Mouse (Mus musculus) forelimb bud, embryonic 11.5 days (tissue): ENCODE measurements at regions not wholly inside any gene's neighbourhood (a gene's known extent, or its start where the extent isn't known, plus 50 kb on each side); places are given as distances from the start of the nearest gene placed in this dataset.
"Not testable (repeated sequence)": the region's sequence is repeated elsewhere in the genome, so short reads cannot be mapped to it uniquely, and the experiment has no call there.

Source experiments
- DNase-seq: peaks from one replicate; pipeline ENCODE4 v3.0.0-alpha.2; 2012; ENCODE audit warnings: low read depth, low spot score

DNA sequence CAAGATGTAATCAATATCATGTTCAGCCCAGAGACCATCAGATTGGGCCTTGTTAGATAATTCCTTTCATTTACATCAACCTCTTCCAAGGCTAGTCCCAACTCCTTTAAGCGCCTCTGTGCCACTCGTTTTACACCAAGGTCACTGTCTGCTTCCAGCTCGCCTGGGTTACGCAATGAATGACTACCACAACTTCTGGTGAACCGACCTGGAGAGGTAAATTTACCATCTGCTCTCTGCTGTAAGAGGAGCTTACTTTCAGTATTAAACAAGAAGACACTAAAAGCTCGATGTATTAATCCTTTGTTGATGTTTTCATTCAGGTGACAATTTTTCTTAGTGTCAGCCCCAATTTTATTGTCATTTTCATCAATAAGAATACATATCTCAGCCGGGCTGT is 51.7 kb upstream of the Fam174b start:
- no peak for DNase-seq

DNA sequence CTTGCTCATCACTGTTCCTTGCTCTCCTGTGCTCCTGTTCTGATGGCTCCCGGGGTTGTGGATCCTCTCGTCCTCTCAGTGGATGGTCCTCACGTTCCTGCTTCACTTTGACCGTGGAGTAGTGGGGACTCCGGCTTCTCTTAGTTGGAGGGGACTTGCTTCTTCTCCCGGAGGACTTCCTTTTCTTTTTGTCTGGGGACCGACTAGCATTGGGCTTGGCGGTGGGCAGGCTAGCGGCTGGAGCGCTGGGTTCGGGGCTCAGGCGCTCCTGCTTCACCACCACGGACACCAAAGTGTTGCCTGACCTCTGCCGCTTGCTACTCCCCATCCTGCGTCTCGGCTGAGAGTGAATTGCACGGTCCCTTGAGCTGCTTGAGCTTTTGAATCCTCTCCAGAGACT is 53.9 kb upstream of the Fam174b start:
- DNase-seq: not testable (repeated sequence)

DNA sequence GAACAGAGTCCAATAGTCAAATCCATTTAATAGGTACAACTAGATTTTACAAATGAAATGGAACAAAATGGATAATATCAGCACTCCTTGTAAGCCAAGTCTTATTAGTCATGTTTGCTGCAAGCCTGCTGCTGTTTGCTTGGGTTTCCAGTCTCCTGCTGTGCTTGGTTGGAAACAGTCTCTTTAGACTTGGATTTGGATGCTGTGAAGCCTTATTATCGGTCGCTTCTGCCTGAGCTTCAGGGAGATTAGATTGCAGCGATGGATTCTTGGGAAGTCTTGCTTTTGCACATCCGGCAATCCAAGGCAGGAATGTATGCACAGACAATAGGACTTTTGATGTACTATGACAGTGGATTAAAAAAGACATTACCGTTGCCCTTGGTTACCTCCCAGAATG is 57.3 kb upstream of the Fam174b start:
- no peak for DNase-seq

DNA sequence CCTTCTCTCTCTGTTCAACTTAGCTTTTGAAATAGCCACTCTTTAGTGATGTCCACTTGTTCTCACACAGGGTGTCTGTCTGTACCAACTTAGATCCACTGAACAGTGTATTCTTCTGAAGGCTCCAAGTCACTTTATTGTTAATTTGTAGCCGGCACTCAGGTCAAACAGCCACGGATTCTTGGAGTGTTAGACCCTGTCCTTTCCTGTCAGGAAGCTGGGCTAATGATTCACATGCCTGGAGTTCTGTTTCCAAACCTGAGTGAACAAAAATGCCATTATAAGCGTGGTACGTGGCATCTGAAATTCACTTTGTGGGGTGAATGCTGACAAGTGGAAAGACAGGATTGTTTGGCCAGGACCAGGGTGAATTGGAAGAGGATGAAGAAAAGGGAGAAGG is 69.5 kb upstream of the Fam174b start:
- no peak for DNase-seq

DNA sequence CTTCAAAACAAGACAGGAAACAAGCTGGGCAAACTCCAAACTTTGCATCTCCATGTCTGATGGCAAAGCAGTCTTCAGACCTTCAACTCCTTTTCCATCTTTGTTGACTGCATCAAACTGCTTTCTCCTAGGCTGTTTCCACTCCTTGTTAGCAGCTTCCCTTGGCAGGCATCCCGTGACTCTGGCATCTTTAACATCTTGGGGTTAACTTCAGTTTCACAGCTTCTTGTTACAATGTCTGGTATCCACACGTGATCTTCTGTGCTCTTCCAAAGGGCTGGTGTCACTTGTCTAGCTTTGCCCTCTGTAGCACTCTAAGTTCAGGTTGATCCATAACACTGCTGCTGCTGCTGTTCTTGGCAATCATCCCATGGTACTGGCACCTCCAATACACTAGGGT is 71.3 kb upstream of the Fam174b start:
- DNase-seq: no peak

DNA sequence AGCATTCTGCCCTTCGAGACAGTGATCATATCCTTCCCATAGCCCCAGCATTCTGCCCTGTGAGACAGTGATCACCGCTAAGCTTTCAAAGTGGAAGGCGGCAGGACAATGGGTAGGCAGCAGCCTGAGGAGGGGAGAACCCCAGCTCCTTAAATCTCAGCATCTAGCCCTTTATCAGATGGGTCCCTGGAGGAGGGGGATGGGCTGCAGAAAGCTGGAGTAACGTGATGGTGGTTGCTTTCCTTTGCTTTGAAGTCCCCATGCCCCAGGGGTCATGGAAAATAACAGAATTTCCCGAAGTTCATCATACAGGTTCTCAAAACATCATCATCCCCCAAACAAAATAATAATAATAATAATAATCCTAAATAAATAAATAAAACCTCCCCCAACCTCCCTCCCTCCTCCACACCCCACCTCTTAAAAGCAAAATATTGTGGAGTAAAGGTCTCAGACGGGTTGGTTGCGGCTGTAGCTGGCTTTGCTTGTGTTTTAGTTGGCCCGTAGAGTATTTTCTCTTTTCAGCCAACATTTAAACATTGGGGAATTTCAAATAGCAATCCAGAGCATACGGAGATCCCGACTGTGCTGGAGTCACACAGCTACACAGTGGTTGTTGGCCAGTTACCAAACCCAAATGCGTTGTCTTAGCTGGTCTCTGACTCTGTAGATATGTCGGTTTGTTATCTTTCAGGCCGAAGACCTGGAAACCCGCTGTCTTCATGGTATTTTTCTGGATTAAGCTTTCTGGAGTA is 73.0 kb upstream of the Fam174b start:
- DNase-seq: no peak

DNA sequence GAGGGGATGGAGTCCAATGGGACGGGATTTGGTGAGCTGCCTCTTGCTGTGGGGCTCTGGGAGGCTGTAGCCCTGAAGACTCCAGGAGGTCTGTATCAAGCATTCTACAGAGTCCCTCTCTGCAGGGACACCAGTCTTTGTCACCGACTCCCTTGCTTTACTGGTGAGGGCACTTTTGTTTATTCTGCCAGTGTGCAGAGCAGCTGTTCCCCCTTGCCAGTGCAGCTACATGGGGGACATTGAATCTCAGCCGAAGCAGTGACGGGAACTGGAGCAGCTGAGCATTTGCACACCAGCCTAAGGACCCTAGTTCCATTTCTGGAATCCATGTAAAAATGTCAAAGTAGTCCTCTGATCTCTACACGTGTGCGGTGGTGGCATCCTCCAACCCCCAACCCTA is 75.1 kb upstream of the Fam174b start:
- DNase-seq: no peak

DNA sequence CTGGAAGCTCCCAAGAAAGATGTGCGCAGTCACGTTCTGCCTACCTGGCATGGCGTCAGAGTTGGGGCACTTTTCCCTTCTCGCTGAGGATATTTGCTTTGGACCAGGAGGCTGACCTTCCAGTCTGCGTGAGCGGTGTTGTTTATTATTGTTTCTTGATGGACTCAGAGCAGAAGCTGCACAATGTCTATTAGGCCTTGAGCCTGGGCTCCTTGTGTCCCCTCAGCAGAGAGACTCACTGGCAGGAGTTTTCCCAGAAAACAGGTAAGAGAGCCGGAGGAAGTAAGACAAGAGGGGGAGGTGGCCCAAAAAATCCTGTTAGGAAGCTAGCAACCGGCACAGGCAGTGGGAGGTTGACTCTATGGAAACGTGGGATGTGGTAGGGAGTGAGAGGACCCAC is 77.6 kb upstream of the Fam174b start:
- no peak for DNase-seq

DNA sequence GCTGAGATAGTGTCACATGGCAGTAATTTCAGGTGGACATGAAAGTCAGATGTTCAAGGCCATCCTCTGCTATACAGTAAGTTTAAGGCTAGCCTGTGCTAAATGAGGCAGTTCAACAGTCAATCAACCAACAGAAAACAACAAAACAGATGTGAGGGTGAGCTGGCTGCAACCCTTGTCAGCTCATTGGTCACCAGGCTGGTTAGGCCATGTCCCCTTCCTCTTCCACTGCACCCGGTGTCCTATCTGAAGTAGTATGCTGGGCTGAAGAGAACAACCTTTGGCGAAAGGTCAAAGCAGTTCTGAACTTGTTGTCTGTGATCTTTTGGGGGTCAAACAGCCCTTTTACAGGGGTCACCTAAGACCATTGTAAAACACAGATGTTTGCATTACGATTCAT is 78.2 kb upstream of the Fam174b start:
- DNase-seq: no peak

DNA sequence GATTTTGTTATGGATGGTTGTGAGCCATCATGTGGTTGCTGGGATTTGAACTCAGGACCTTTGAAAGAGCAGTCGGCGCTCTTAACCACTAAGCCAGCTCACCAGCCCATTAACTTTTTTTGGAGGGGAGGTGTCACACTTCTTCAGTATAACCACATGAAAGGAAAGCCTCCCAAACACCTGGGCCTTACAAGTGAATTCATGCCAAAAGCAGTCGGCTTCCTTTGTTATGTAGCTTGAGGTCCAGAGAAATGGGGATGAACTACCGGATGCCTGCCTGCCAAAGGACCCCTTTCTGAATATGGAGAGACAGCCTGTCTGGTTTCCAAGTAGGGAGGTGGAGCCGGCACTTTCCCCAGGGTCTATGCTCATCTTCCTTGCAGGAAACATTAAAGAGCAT is 80.6 kb upstream of the Fam174b start:
- DNase-seq: no peak

DNA sequence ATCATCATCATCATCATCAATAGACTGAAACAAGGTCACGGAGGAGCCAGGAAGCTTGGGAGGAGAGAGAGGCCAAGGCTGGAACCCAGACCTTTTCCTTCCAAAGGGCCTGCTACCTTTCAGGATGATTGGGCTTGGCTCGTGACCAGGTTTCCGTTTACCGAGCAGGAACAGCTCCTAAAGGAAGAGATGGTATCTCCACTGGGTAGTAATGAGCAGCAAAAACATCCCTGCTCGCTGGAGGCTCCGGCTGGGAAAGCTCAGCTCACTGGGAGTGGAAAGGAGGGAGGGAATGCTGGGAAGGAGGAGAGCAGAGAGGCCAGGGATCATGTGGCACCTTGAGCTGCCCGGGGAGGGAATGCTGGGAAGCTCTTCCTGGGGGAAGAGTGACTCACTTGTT is 82.8 kb upstream of the Fam174b start:
- no peak for DNase-seq

DNA sequence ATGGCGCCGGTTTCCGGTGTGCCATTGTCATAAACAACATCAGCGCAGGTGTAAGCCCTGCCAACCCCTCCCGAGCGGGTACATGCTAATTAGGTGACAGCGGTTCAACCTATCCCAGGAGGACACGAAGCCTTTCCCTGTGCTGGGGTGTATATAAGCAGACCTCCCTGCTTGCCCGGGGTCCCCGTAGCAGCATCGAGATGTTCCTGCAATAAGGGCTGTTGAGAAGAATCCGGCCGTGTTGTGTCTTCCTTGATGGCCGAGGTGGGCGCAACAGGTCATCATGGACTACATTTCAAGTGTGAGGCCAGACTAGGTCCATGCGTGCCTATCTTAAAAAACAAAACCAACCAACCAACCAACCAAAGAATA is 83.7 kb upstream of the Fam174b start:
- not testable (repeated sequence) for DNase-seq

DNA sequence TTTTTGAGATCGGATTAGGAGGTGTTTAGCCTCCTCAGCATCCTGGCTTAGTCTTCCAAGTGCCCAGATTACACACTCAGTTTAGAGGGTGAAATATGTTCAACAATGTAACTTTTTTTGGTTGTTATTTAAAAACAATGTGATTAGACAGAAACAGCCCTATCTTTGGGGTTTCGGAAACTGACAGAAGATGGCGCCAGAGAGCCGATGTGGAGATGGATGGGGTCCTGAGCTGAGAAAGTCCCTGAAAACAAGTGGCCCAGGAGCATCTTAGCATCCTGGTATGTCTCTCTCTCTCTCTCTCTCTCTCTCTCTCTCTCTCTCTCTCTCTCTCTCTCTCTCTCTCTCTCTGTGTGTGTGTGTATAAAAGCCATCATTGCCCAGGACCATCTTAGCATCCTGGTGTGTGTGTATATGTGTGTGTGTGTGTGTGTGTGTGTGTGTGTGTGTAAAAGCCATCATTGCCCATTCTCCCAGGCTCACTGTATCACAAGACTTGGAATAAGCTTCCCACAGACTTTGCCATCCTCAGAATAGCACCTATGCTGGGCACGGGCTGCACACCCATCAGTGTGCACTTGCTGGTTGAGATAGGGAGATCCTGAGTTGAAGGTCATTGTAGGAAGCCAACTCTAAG is 84.2 kb upstream of the Fam174b start:
- DNase-seq: peak; percentile 71

DNA sequence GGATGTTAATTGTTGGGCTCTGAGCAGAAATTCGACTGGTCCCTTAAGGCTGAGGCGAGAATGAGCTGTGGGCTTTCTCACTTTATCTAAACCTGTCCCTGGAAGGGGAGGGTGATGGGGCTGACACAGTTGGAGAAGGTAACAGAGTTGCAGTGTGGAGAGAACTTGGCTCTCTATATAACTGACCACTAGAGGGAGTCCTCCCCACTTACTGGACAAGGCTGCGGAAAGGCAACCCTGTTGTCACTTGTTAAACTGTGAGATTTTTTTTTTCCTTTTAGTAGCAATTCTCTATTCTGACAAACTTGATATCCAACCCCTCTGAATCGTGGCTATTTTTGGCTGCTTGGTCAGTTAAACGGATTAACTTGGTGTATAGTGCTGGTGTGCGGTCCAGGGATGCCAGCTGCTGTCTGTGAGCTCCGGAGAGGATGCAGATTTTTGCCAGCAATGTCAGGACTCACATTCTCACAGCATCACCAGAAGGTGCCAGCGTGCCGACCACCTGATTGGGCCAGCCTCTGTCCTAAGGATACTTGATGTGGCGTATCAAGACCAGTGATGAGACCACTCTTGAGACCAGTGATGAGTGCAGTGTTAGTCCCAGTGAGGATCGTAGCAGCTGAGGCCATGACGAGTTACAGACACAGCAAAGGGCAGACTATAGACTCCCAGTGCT is 85.8 kb upstream of the Fam174b start:
- peak; percentile 67 for DNase-seq

DNA sequence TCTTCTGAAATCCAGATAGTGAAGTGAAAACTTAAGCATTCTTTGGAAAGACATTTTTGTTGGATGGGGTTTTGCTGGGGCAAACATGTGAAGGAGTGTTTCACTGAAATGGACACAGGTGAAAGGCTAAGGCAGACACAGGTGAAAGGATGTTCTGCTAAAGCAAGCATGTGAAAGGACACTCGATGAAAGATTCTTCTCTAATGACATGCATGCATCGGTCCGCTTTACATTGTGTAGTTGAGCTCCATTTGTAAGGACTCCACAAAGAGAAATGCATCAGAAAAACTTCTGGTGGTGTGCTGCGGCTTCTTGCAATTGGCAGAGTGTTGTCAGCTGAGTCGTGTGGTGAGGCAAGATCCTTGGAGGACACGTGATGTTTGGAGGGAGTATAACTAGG is 89.2 kb upstream of the Fam174b start:
- no peak for DNase-seq

DNA sequence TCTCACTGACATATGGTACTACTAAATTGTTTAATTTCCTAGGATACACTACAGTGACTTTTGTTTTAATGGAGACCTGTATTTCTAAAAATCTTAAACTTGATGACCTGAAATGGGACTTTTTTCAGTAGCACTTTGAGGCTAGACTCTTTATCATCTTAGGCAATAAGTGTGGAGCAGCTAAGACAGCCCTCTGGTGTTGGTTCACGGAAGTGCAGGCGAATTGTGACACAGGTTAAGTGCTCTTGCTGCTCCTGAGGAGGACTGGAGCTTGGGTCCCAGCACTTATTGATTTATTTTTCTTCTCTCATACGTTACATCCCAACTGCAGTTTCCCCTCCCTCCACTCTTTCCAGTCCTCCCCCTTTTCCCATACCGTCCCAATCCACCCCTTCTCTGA is 92.1 kb upstream of the Fam174b start:
- DNase-seq: peak; percentile 81

DNA sequence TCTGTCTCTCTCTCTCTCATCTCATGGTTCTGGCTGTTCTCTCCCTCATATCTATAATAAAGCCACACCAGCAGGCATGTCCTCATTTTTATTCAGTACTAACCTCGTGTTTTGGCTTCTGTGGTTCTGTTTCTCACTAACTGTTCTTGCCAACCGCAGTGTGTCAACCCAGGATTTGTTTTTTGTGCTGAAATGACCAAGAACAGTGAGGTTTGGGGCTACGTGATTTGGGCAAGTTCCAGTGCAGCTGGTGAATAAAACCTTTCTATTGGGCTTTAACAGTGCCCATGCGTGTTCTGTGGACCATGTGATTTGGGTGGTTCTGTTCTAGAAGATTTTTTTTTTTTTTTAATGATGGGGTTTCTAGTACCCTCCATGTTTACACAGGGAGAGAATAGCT is 93.0 kb upstream of the Fam174b start:
- no peak for DNase-seq

DNA sequence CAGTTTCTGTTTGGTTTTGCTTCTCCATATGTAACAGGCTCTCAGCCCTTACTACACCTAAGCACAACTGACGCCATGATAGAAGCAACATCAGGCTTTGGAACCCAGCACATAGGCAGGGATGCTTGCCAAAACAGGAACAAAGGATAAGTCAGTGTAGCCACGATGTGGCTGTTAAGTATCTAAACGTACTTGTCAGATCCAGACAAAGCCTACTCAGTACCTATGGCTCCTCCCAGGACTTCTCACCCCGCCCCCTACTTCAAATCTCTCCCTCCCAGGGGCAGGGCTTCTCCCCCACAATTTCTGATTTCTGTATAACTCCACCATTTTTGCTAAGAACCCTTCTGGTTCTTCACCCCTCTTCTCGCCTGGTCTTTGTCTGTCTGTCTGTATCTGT is 93.4 kb upstream of the Fam174b start:
- DNase-seq: no peak

DNA sequence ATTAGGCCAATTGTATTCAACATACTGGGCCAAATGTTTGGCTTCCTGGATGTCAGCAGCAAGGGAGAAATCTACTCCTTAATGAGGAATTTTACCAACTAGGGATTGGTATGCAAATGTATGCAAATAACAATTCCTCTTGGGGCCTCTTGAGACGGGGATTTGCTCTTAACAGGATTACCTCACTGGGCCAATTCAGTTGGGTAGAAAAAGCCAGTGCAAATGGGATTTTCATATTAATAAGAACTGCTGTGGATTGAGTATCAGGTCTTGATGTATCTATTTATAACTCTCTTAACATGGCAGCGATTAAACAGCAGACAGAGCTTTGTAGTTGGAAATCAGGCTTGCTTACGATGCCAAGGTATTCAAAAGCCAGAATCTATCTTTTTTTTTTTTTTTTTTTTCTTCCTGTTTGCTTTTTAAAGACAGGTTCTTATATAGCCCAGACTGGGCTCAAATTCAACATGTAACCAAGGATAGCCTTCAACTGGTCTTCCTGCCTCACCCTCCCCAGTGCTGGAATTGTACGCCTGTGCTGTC is 95.7 kb upstream of the Fam174b start:
- no peak for DNase-seq

DNA sequence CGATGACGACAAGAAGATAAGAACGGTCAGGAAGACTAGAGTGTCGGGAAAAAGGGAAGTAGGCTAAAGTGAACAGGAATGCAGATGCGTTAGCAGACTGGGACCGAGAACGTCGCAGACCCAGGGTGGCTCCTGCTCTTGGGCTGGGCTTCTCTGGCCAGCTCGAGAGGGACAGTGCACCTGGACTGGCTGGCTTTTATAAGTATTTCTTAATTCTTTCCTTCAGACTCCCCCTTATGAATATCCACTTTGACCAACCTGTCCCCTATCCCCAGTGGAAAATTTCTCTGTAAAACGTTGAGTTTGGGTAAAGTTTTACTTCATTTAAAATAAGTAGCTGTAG is 96.1 kb upstream of the Fam174b start:
- no peak for DNase-seq

DNA sequence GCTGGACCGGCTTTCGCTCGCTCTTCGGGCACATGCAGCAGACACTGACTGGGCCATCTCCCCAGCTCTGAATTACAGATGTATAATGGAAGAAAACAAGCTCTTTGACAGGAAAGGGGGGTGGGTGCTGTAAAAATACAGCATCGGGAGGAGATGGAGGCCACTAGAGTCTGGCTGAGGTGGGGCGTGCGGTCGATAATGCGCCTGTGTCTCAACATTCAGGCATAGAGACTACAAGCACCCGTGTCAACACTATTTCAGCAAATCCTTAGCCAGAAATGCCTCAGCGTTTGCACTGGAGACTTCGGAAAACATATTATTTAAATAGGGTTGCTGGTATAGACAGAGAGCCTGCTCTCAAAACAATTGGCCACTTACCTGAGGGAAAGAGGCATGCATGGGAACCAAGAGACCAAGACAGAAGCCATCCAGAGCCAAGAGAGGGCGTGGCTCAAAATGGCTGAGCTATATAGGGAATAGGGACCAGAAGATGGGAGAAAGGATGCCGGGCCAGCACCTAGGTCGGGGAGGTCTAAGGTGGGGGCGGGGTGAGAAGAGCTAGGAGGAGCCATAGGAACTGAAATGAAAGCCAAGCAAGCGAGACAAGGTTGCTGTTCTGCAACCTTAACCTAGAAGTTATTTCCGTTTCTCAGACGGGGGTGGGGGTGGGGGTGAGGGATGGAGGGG is 96.7 kb upstream of the Fam174b start:
- no peak for DNase-seq

DNA sequence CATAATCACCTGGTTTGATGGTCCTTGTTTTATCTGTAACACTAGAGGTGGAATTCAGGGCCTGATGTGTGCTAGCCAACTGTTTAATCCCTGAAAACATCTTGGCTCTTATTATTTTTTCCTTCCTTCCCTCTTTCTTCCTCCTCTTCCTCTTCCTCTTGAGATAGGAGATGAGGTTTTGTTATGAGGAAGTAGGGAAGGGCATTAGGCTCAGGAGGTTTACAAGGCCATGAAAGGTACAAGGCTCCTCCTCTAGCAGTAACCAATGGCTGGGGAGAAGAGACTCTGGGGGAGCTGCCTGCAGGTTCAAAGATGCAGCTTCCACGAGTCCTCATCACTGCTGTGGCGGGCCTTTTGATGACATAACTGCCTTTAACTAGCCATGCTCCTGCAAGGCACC is 98.6 kb upstream of the Chd2 start:
- DNase-seq: no peak

DNA sequence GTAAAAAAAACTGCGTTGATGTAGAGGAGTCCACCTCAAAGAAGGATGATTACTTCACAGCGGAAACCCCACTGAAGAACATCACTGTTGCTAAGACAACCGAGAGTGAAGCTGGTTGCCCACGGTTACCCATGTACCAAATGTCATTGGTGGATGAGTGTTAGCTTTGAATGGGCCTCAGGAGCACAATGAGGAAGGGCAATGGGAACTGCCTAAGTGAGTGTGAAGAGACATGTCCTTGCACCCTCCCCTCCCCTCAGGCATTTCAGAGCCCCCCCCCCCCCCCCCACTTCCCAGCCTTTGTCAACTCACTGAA is 96.1 kb upstream of the Chd2 start:
- no peak for DNase-seq
